Mouse (Mus musculus): ENCODE measurements around the gene Khdrbs2. TPM values are rescaled to one million over a fixed set of nuclear protein-coding genes. Genes with fewer than 3 reads are reported as not detected.

Khdrbs2 gene
- total and polyA plus RNA-seq, 3 experiments, result 0.22 TPM; not detected in 2

- TF ChIP-seq GATA2 (IDR thresholded peaks at IDR 0.05; ENCODE audit: borderline replicate concordance, low read depth, low read length) (no peak), TAL1 (conservative IDR thresholded peaks at IDR 0.05; ENCODE audit: low read depth, low read length) (no peak), CTCF (IDR thresholded peaks at IDR 0.05; ENCODE audit: low read depth, low read length) (no peak), GATA1 (IDR thresholded peaks at IDR 0.05; ENCODE audit: borderline replicate concordance, low read length) (no peak), POLR2AphosphoS5 (IDR thresholded peaks at IDR 0.05; ENCODE audit: insufficient replicate concordance, low read depth, low read length) (no peak)
- DNase-seq (ENCODE audit: low spot score) (no peak), ATAC-seq (ENCODE audit: extremely low read depth, insufficient number of reproducible peaks, low FRiP score, poor library complexity, severe bottlenecking) (no peak)
- H3K27me3 ChIP-seq (ENCODE audit: insufficient read depth, low read length), result no peaks in the 10 kb centered on the region
- H3K36me3 ChIP-seq (replicated peaks), result no peaks in the 10 kb centered on the region
- H3K9me3 ChIP-seq (replicated peaks), result no peaks in the 10 kb centered on the region
- no peak overlapping the region for H3K4me3 ChIP-seq (ENCODE audit: low read depth, low read length)
- no peaks in the 10 kb centered on the region for H3K4me1 ChIP-seq (ENCODE audit: insufficient read depth, low read depth, low read length)
Measured at GRCm38 (mm10) chr1:32568901-32569300, 396.4 kb downstream of the Khdrbs2 start.

- H3K9me3 ChIP-seq (replicated peaks), result no peaks in the 10 kb centered on the region
- H3K27me3 ChIP-seq (ENCODE audit: insufficient read depth, low read length), result no peaks in the 10 kb centered on the region
- H3K4me1 ChIP-seq (ENCODE audit: insufficient read depth, low read depth, low read length), result no peaks in the 10 kb centered on the region
- no peaks in the 10 kb centered on the region for H3K36me3 ChIP-seq (replicated peaks)
- TF ChIP-seq POLR2AphosphoS5 (IDR thresholded peaks at IDR 0.05; ENCODE audit: insufficient replicate concordance, low read depth, low read length) (no peak), TAL1 (conservative IDR thresholded peaks at IDR 0.05; ENCODE audit: low read depth, low read length) (no peak), GATA2 (IDR thresholded peaks at IDR 0.05; ENCODE audit: borderline replicate concordance, low read depth, low read length) (no peak), GATA1 (IDR thresholded peaks at IDR 0.05; ENCODE audit: borderline replicate concordance, low read length) (no peak), CTCF (IDR thresholded peaks at IDR 0.05; ENCODE audit: low read depth, low read length) (no peak)
- DNase-seq (ENCODE audit: low spot score) (no peak), ATAC-seq (ENCODE audit: extremely low read depth, insufficient number of reproducible peaks, low FRiP score, poor library complexity, severe bottlenecking) (no peak)
- no peak overlapping the region for H3K4me3 ChIP-seq (ENCODE audit: low read depth, low read length)
Measured at GRCm38 (mm10) chr1:32626060-32626459, 453.5 kb downstream of the Khdrbs2 start.

GRCm38 (mm10) chr1:32632415-32633354 is 460.2 kb downstream of the Khdrbs2 start:
- Histone ChIP-seq H3K27me3 (ENCODE audit: insufficient read depth, low read length) (no peaks in the 10 kb centered on the region), H3K4me1 (ENCODE audit: insufficient read depth, low read depth, low read length) (no peaks in the 10 kb centered on the region), H3K4me3 (ENCODE audit: low read depth, low read length) (no peak overlapping the region), H3K36me3 (replicated peaks) (no peaks in the 10 kb centered on the region), H3K9me3 (replicated peaks) (no peaks in the 10 kb centered on the region)
- ATAC-seq (ENCODE audit: extremely low read depth, insufficient number of reproducible peaks, low FRiP score, poor library complexity, severe bottlenecking), result no peak
- DNase-seq (ENCODE audit: low spot score), result no peak
- TF ChIP-seq GATA2 (IDR thresholded peaks at IDR 0.05; ENCODE audit: borderline replicate concordance, low read depth, low read length) (no peak), GATA1 (IDR thresholded peaks at IDR 0.05; ENCODE audit: borderline replicate concordance, low read length) (no peak), POLR2AphosphoS5 (IDR thresholded peaks at IDR 0.05; ENCODE audit: insufficient replicate concordance, low read depth, low read length) (no peak), CTCF (IDR thresholded peaks at IDR 0.05; ENCODE audit: low read depth, low read length) (no peak), TAL1 (conservative IDR thresholded peaks at IDR 0.05; ENCODE audit: low read depth, low read length) (no peak)

- ATAC-seq (ENCODE audit: extremely low read depth, insufficient number of reproducible peaks, low FRiP score, poor library complexity, severe bottlenecking), result no peak
- H3K4me1 ChIP-seq (ENCODE audit: insufficient read depth, low read depth, low read length), result no peaks in the 10 kb centered on the region
- no peaks in the 10 kb centered on the region for H3K27me3 ChIP-seq (ENCODE audit: insufficient read depth, low read length)
- no peaks in the 10 kb centered on the region for H3K9me3 ChIP-seq (replicated peaks)
- no peak for TF ChIP-seq TAL1 (conservative IDR thresholded peaks at IDR 0.05; ENCODE audit: low read depth, low read length)
- TF ChIP-seq POLR2AphosphoS5 (IDR thresholded peaks at IDR 0.05; ENCODE audit: insufficient replicate concordance, low read depth, low read length), result no peak
- no peak for TF ChIP-seq GATA1 (IDR thresholded peaks at IDR 0.05; ENCODE audit: borderline replicate concordance, low read length)
- no peak for TF ChIP-seq GATA2 (IDR thresholded peaks at IDR 0.05; ENCODE audit: borderline replicate concordance, low read depth, low read length)
- no peak for TF ChIP-seq CTCF (IDR thresholded peaks at IDR 0.05; ENCODE audit: low read depth, low read length)
- H3K4me3 ChIP-seq (ENCODE audit: low read depth, low read length), result no peak overlapping the region
- DNase-seq (ENCODE audit: low spot score), result no peak
- no peaks in the 10 kb centered on the region for H3K36me3 ChIP-seq (replicated peaks)
Measured at GRCm38 (mm10) chr1:32633404-32633803, 460.9 kb downstream of the Khdrbs2 start.

GRCm38 (mm10) chr1:32639118-32639517 is 466.6 kb downstream of the Khdrbs2 start:
- H3K4me3 ChIP-seq (ENCODE audit: low read depth, low read length), result no peak overlapping the region
- H3K27me3 ChIP-seq (ENCODE audit: insufficient read depth, low read length), result no peaks in the 10 kb centered on the region
- no peaks in the 10 kb centered on the region for H3K4me1 ChIP-seq (ENCODE audit: insufficient read depth, low read depth, low read length)
- TF ChIP-seq POLR2AphosphoS5 (IDR thresholded peaks at IDR 0.05; ENCODE audit: insufficient replicate concordance, low read depth, low read length) (no peak), CTCF (IDR thresholded peaks at IDR 0.05; ENCODE audit: low read depth, low read length) (no peak), TAL1 (conservative IDR thresholded peaks at IDR 0.05; ENCODE audit: low read depth, low read length) (no peak), GATA2 (IDR thresholded peaks at IDR 0.05; ENCODE audit: borderline replicate concordance, low read depth, low read length) (no peak), GATA1 (IDR thresholded peaks at IDR 0.05; ENCODE audit: borderline replicate concordance, low read length) (no peak)
- H3K9me3 ChIP-seq (replicated peaks), result no peaks in the 10 kb centered on the region
- ATAC-seq (ENCODE audit: extremely low read depth, insufficient number of reproducible peaks, low FRiP score, poor library complexity, severe bottlenecking), result no peak
- no peaks in the 10 kb centered on the region for H3K36me3 ChIP-seq (replicated peaks)
- no peak for DNase-seq (ENCODE audit: low spot score)

- Histone ChIP-seq H3K4me3 (ENCODE audit: low read depth, low read length) (no peak overlapping the region), H3K27me3 (ENCODE audit: insufficient read depth, low read length) (no peaks in the 10 kb centered on the region), H3K9me3 (replicated peaks) (no peaks in the 10 kb centered on the region), H3K36me3 (replicated peaks) (no peaks in the 10 kb centered on the region), H3K4me1 (ENCODE audit: insufficient read depth, low read depth, low read length) (no peaks in the 10 kb centered on the region)
- TF ChIP-seq GATA2 (IDR thresholded peaks at IDR 0.05; ENCODE audit: borderline replicate concordance, low read depth, low read length), result no peak
- no peak for TF ChIP-seq POLR2AphosphoS5 (IDR thresholded peaks at IDR 0.05; ENCODE audit: insufficient replicate concordance, low read depth, low read length)
- TF ChIP-seq TAL1 (conservative IDR thresholded peaks at IDR 0.05; ENCODE audit: low read depth, low read length), result no peak
- no peak for TF ChIP-seq GATA1 (IDR thresholded peaks at IDR 0.05; ENCODE audit: borderline replicate concordance, low read length)
- TF ChIP-seq CTCF (IDR thresholded peaks at IDR 0.05; ENCODE audit: low read depth, low read length), result no peak
- ATAC-seq (ENCODE audit: extremely low read depth, insufficient number of reproducible peaks, low FRiP score, poor library complexity, severe bottlenecking) (no peak), DNase-seq (ENCODE audit: low spot score) (no peak)
Measured at GRCm38 (mm10) chr1:32649647-32650209, 477.2 kb downstream of the Khdrbs2 start.
